Mouse (Mus musculus) heart, adult 2 months (tissue): ENCODE measurements around the gene BC100530. TPM values are rescaled to one million over a fixed set of nuclear protein-coding genes. Genes with fewer than 3 reads are reported as not detected.
"Not testable (repeated sequence)": the region's sequence is repeated elsewhere in the genome, so short reads cannot be mapped to it uniquely, and the experiment has no call there.

Source experiments
- DNase-seq, 2 experiments: peaks; one replicate each; pipeline ENCODE4 v3.0.0; 2021
- H3K27ac ChIP-seq: fragments of 200-600 bp; 2 replicates; pipeline ENCODE4 v1.8.1; 2022
- H3K27me3 ChIP-seq: fragments of 200-500 bp; 2 replicates; pipeline ENCODE4 v1.6.1; 2012; ENCODE audit warnings: mild to moderate bottlenecking, low read length, inconsistent platforms, mixed read lengths; ENCODE audit not compliant: control insufficient read depth, insufficient read depth
- H3K36me3 ChIP-seq: fragments of 200-500 bp; 2 replicates; pipeline ENCODE4 v1.6.1; 2012; ENCODE audit warnings: low read length, inconsistent platforms; ENCODE audit not compliant: control insufficient read depth, insufficient read depth
- H3K4me1 ChIP-seq: fragments of 200-500 bp; 2 replicates; pipeline ENCODE4 v1.6.1; 2011; ENCODE audit warnings: low read length; ENCODE audit not compliant: control insufficient read depth, insufficient read depth
- H3K4me3 ChIP-seq: fragments of 200-600 bp; 2 replicates; pipeline ENCODE4 v1.8.1; 2022
- H3K79me2 ChIP-seq: fragments of 200-500 bp; replicated peaks from 2 replicates; pipeline ENCODE4 v1.6.1; 2012; ENCODE audit warnings: mild to moderate bottlenecking, inconsistent platforms, low read length, moderate library complexity, mixed read lengths; ENCODE audit not compliant: control insufficient read depth, insufficient read depth
- H3K9ac ChIP-seq: fragments of 200-500 bp; 2 replicates; pipeline ENCODE4 v1.6.1; 2012; ENCODE audit warnings: low read depth, mild to moderate bottlenecking, control low read depth, inconsistent platforms, low read length, mixed read lengths
- CTCF ChIP-seq: fragments of 200-600 bp; IDR thresholded peaks from 2 replicates; pipeline ENCODE4 v1.8.1; 2022; ENCODE audit warnings: antibody characterized with exemption, mild to moderate bottlenecking, moderate library complexity
- EP300 ChIP-seq: fragments of 200-500 bp; IDR thresholded peaks from 2 replicates; pipeline ENCODE4 v1.6.1; 2011; ENCODE audit warnings: low read depth, low read length, control low read depth; ENCODE audit not compliant: insufficient read depth
- POLR2A ChIP-seq: fragments of 200-500 bp; IDR thresholded peaks from 2 replicates; pipeline ENCODE4 v1.6.1; 2011; ENCODE audit warnings: mild to moderate bottlenecking, low read depth, low read length, control low read depth; ENCODE audit not compliant: insufficient read depth
- WGBS: fragments of 180-500 bp; shearing (Covaris S2); methylation state at CpG from one replicate; pipeline ENCODE4 v1.1.7; 2018; 5-methylcytosine and 5-hydroxymethylcytosine counted together
- intact Hi-C: fragments of 180-260 bp; cut with DNase I; formaldehyde crosslinking; loops from one replicate; pipeline ENCODE4 v1.15.1; 2025
- long read RNA-seq: library from polyadenylated mRNA; stranded (forward); transcript quantifications from one replicate; pipeline ENCODE4 v2.0.0, GENCODE M21; 2021
- polyA plus RNA-seq: library from polyadenylated mRNA; depleted of rRNA; stranded (reverse); fragments of >200 nt; gene quantifications from 2 replicates; pipeline ENCODE4 v1.2.3, GENCODE M21; 2012; rRNA removed
- total RNA-seq, 2 experiments: library from RNA; stranded (reverse); gene quantifications; 2 replicates each; pipeline ENCODE4 v1.2.3; 2021

BC100530 gene
- total RNA-seq (not detected), polyA plus RNA-seq (not detected in 2 replicates)
- long read RNA-seq: 0 reads

GRCm38 (mm10) chr16:36367648-36368047, at the start of gene BC100530:
Gene BC100530, minus strand, starts transcription at chr16:36367748.
- whole genome bisulfite sequencing: 71% methylated on average over 3 of the region's 3 CpGs
- intact Hi-C loops, H3K27ac ChIP-seq, H3K4me3 ChIP-seq, H3K4me1 ChIP-seq, H3K9ac ChIP-seq, DNase-seq, H3K79me2 ChIP-seq, H3K36me3 ChIP-seq, H3K27me3 ChIP-seq: not testable (repeated sequence)

GRCm38 (mm10) chr16:36408357-36408756, 40.8 kb upstream of the BC100530 start, which contains the start of gene Stfa2:
Gene Stfa2, minus strand, starts transcription at chr16:36408457.
- no peak for DNase-seq
- H3K79me2 ChIP-seq: no peaks in the 10 kb centered on the region
- H3K27me3 ChIP-seq: no peaks in the 10 kb centered on the region
- H3K4me3 ChIP-seq: no peak within 1 kb of the TSS
- no peak within 1 kb of the TSS for H3K9ac ChIP-seq
- H3K4me1 ChIP-seq: no peaks in the 10 kb centered on the region
- no peaks in the 10 kb centered on the region for H3K36me3 ChIP-seq
- H3K27ac ChIP-seq: no peak within 1 kb of the TSS
- TF ChIP-seq POLR2A (no peak), EP300 (no peak), CTCF (no peak)
- intact Hi-C loops: no loop called here

- H3K4me1 ChIP-seq: no peaks in the 10 kb centered on the region
- H3K27ac ChIP-seq: no peak overlapping the region
- intact Hi-C loops: no loop called here
- no peak overlapping the region for H3K9ac ChIP-seq
- DNase-seq: no peak
- H3K36me3 ChIP-seq: no peaks in the 10 kb centered on the region
- no peak overlapping the region for H3K4me3 ChIP-seq
- no peaks in the 10 kb centered on the region for H3K27me3 ChIP-seq
- 25% methylated on average over 4 of the region's 4 CpGs for WGBS
- H3K79me2 ChIP-seq: no peaks in the 10 kb centered on the region
- no peak for TF ChIP-seq CTCF
- TF ChIP-seq EP300: no peak
- TF ChIP-seq POLR2A: no peak
These were observed 21.5 kb upstream of the BC100530 start for GRCm38 (mm10) chr16:36389060-36389459.

- Histone ChIP-seq H3K27ac (no peak overlapping the region), H3K36me3 (no peaks in the 10 kb centered on the region), H3K79me2 (no peaks in the 10 kb centered on the region), H3K27me3 (no peaks in the 10 kb centered on the region), H3K9ac (no peak overlapping the region), H3K4me1 (no peaks in the 10 kb centered on the region; the same call in 1 of the 2 replicates), H3K4me3 (no peak overlapping the region)
- no peak for DNase-seq
- TF ChIP-seq POLR2A (no peak), CTCF (no peak), EP300 (no peak)
- intact Hi-C loops: no loop called here
- WGBS: 47% methylated on average over 2 of the region's 2 CpGs
These were observed 30.4 kb downstream of the BC100530 start for GRCm38 (mm10) chr16:36337171-36337570.

GRCm38 (mm10) chr16:36334232-36334631, 33.3 kb downstream of the BC100530 start, which contains the start of gene BC117090:
Gene BC117090, minus strand, starts transcription at chr16:36334332.
- H3K9ac ChIP-seq: no peak within 1 kb of the TSS
- no peaks in the 10 kb centered on the region for H3K36me3 ChIP-seq
- intact Hi-C loops: no loop called here
- DNase-seq: no peak
- no peaks in the 10 kb centered on the region for H3K27me3 ChIP-seq
- no peaks in the 10 kb centered on the region for H3K79me2 ChIP-seq
- 73% methylated on average over 3 of the region's 3 CpGs for WGBS
- no peak within 1 kb of the TSS for H3K27ac ChIP-seq
- H3K4me1 ChIP-seq: no peaks in the 10 kb centered on the region; the same call in 1 of the 2 replicates
- no peak for TF ChIP-seq POLR2A
- TF ChIP-seq EP300: no peak
- no peak for TF ChIP-seq CTCF
- no peak within 1 kb of the TSS for H3K4me3 ChIP-seq

GRCm38 (mm10) chr16:36319286-36319685, 48.3 kb downstream of the BC100530 start:
- Histone ChIP-seq H3K27ac (no peak overlapping the region), H3K27me3 (no peaks in the 10 kb centered on the region), H3K36me3 (no peaks in the 10 kb centered on the region), H3K4me3 (no peak overlapping the region), H3K79me2 (no peaks in the 10 kb centered on the region), H3K9ac (no peak overlapping the region), H3K4me1 (no peaks in the 10 kb centered on the region)
- no peak for DNase-seq
- TF ChIP-seq CTCF (no peak), EP300 (no peak), POLR2A (no peak)
- intact Hi-C loops: no loop called here

GRCm38 (mm10) chr16:36316111-36316510, 51.4 kb downstream of the BC100530 start:
- H3K4me3 ChIP-seq, DNase-seq, H3K27me3 ChIP-seq, H3K9ac ChIP-seq, H3K79me2 ChIP-seq, intact Hi-C loops, H3K4me1 ChIP-seq, H3K27ac ChIP-seq, H3K36me3 ChIP-seq: not testable (repeated sequence)
- 66% methylated on average over 6 of the region's 6 CpGs for WGBS
